Mouse (Mus musculus) midbrain, embryonic 12.5 days (tissue): ENCODE data around the gene Ccdc113. TPM values are rescaled to one million over a fixed set of nuclear protein-coding genes. Genes with fewer than 3 reads are reported as not detected.
"Not testable (repeated sequence)": the region's sequence is repeated elsewhere in the genome, so short reads cannot be mapped to it uniquely, and the experiment has no call there.

ENCODE experiments used
- ATAC-seq: fragments of 200-750 bp; cut with Nextera tagmentation; 2 replicates; pipeline ENCODE4 v1.8.0; 2017; ENCODE audit warnings: low read depth, moderate TSS enrichment, moderate library complexity; ENCODE audit not compliant: low FRiP score
- H3K27ac ChIP-seq: fragments of 300-500 bp; sonication (generic); replicated peaks from 2 replicates; pipeline ENCODE4 v1.5.1; 2016; ENCODE audit warnings: mild to moderate bottlenecking
- H3K27me3 ChIP-seq: fragments of 300-500 bp; sonication (generic); 2 replicates; pipeline ENCODE4 v1.6.1; 2016; ENCODE audit warnings: mild to moderate bottlenecking
- H3K36me3 ChIP-seq: fragments of 300-500 bp; sonication (generic); 2 replicates; pipeline ENCODE4 v1.6.1; 2016
- H3K4me1 ChIP-seq: fragments of 300-500 bp; sonication (generic); 2 replicates; pipeline ENCODE4 v1.6.1; 2016
- H3K4me2 ChIP-seq: fragments of 300-500 bp; sonication (generic); replicated peaks from 2 replicates; pipeline ENCODE4 v1.6.1; 2016; ENCODE audit warnings: mild to moderate bottlenecking, moderate library complexity
- H3K4me3 ChIP-seq: fragments of 300-500 bp; sonication (generic); 2 replicates; pipeline ENCODE4 v1.5.1; 2016; ENCODE audit warnings: mild to moderate bottlenecking
- H3K9ac ChIP-seq: fragments of 300-500 bp; sonication (generic); replicated peaks from 2 replicates; pipeline ENCODE4 v1.6.1; 2016; ENCODE audit warnings: mild to moderate bottlenecking, moderate library complexity
- H3K9me3 ChIP-seq: fragments of 300-500 bp; sonication (generic); 2 replicates; pipeline ENCODE4 v1.6.1; 2016; ENCODE audit warnings: mild to moderate bottlenecking
- WGBS: fragments of 180-500 bp; shearing (Covaris S2); methylation state at CpG from one replicate; pipeline ENCODE4 v1.1.7; 2016; 5-methylcytosine and 5-hydroxymethylcytosine counted together
- polyA plus RNA-seq: library from polyadenylated mRNA; unstranded; fragments of >200 nt; fragmentation: Nextera tagmentation; extraction: Ambion mirVana; gene quantifications from 2 replicates; pipeline ENCODE4 v1.2.1, GENCODE M21; 2016

Gene Ccdc113
- polyA plus RNA-seq, 1 experiment from 2014 or later: 0.18 TPM

GRCm38 (mm10) chr8:95590539-95590938 lies 56.7 kb downstream of the Ccdc113 start:
- H3K27me3 ChIP-seq: 0 out of 2 replicates have a peak, but pooled peaks cover 3% of the 10 kb centered on the region
- no peak overlapping the region for H3K27ac ChIP-seq
- no peaks in the 10 kb centered on the region for H3K4me1 ChIP-seq
- no peaks in the 10 kb centered on the region for H3K36me3 ChIP-seq
- no peaks in the 10 kb centered on the region for H3K9me3 ChIP-seq
- H3K4me2 ChIP-seq: no peak overlapping the region
- no peak overlapping the region for H3K9ac ChIP-seq
- no peak for ATAC-seq
- H3K4me3 ChIP-seq: no peak overlapping the region
- 84% methylated on average over 4 of the region's 4 CpGs for WGBS

- ATAC-seq: no peak
- H3K9ac ChIP-seq: no peak overlapping the region
- WGBS: 87% methylated on average over 12 of the region's 12 CpGs
These were observed 58.4 kb downstream of the Ccdc113 start for GRCm38 (mm10) chr8:95592131-95592780.

GRCm38 (mm10) chr8:95593439-95594393 lies 59.8 kb downstream of the Ccdc113 start:
- no peak for ATAC-seq
- WGBS: 90% methylated on average over 7 of the region's 7 CpGs
- no peaks in the 10 kb centered on the region for H3K36me3 ChIP-seq

More at GRCm38 (mm10) chr8:95592131-95592780, 58.4 kb downstream of the Ccdc113 start:
- Histone ChIP-seq H3K4me3 (no peak overlapping the region), H3K27me3 (0 out of 2 replicates have a peak, but pooled peaks cover 3% of the 10 kb centered on the region), H3K4me2 (no peak overlapping the region), H3K9me3 (no peaks in the 10 kb centered on the region), H3K4me1 (no peaks in the 10 kb centered on the region), H3K27ac (no peak overlapping the region), H3K36me3 (no peaks in the 10 kb centered on the region)

GRCm38 (mm10) chr8:95595131-95595530 lies 61.2 kb downstream of the Ccdc113 start:
- no peaks in the 10 kb centered on the region for H3K27me3 ChIP-seq
- H3K4me3 ChIP-seq: no peak overlapping the region
- no peaks in the 10 kb centered on the region for H3K9me3 ChIP-seq
- H3K27ac ChIP-seq: no peak overlapping the region
- no peaks in the 10 kb centered on the region for H3K36me3 ChIP-seq
- no peak overlapping the region for H3K9ac ChIP-seq
- no peaks in the 10 kb centered on the region for H3K4me1 ChIP-seq
- no peak overlapping the region for H3K4me2 ChIP-seq
- WGBS: 82% methylated on average over 14 of the region's 14 CpGs
- no peak for ATAC-seq

More at GRCm38 (mm10) chr8:95593439-95594393, 59.8 kb downstream of the Ccdc113 start:
- Histone ChIP-seq H3K27me3 (0 out of 2 replicates have a peak, but pooled peaks cover 3% of the 10 kb centered on the region), H3K4me1 (no peaks in the 10 kb centered on the region), H3K4me2 (no peak overlapping the region), H3K9me3 (no peaks in the 10 kb centered on the region), H3K4me3 (no peak overlapping the region), H3K27ac (no peak overlapping the region), H3K9ac (no peak overlapping the region)

- WGBS: 79% methylated on average over 4 of the region's 4 CpGs
- Histone ChIP-seq H3K27ac (no peak overlapping the region), H3K4me3 (no peak overlapping the region), H3K9ac (no peak overlapping the region), H3K36me3 (no peaks in the 10 kb centered on the region), H3K4me2 (no peak overlapping the region), H3K9me3 (no peaks in the 10 kb centered on the region), H3K4me1 (no peaks in the 10 kb centered on the region), H3K27me3 (0 out of 2 replicates have a peak, but pooled peaks cover 3% of the 10 kb centered on the region)
- ATAC-seq: no peak
These were observed 63.0 kb downstream of the Ccdc113 start for GRCm38 (mm10) chr8:95596841-95597241.

GRCm38 (mm10) chr8:95599861-95600260 lies 66.0 kb downstream of the Ccdc113 start:
- H3K4me3 ChIP-seq: no peak overlapping the region
- no peak overlapping the region for H3K9ac ChIP-seq
- H3K36me3 ChIP-seq: no peaks in the 10 kb centered on the region
- H3K4me2 ChIP-seq: no peak overlapping the region
- 6% methylated on average over 11 of the region's 11 CpGs for WGBS
- ATAC-seq: no peak
- H3K27ac ChIP-seq: no peak overlapping the region
- 0 out of 2 replicates have a peak, but pooled peaks cover 3% of the 10 kb centered on the region for H3K27me3 ChIP-seq
- H3K4me1 ChIP-seq: no peaks in the 10 kb centered on the region
- H3K9me3 ChIP-seq: no peaks in the 10 kb centered on the region

- WGBS: 73% methylated on average over 15 of the region's 15 CpGs
- Histone ChIP-seq H3K4me3 (no peak overlapping the region), H3K4me1 (no peaks in the 10 kb centered on the region), H3K36me3 (no peaks in the 10 kb centered on the region), H3K27ac (no peak overlapping the region), H3K4me2 (no peak overlapping the region), H3K9me3 (no peaks in the 10 kb centered on the region), H3K27me3 (0 out of 2 replicates have a peak, but pooled peaks cover 3% of the 10 kb centered on the region), H3K9ac (no peak overlapping the region)
- ATAC-seq: no peak
These were observed 67.4 kb downstream of the Ccdc113 start for GRCm38 (mm10) chr8:95601306-95601705.

GRCm38 (mm10) chr8:95602168-95602567 lies 68.3 kb downstream of the Ccdc113 start:
- H3K9me3 ChIP-seq: no peaks in the 10 kb centered on the region
- H3K9ac ChIP-seq: no peak overlapping the region
- ATAC-seq: no peak
- H3K36me3 ChIP-seq: no peaks in the 10 kb centered on the region
- no peak overlapping the region for H3K4me3 ChIP-seq
- no peak overlapping the region for H3K4me2 ChIP-seq
- H3K27ac ChIP-seq: no peak overlapping the region
- no peaks in the 10 kb centered on the region for H3K4me1 ChIP-seq
- 0 out of 2 replicates have a peak, but pooled peaks cover 3% of the 10 kb centered on the region for H3K27me3 ChIP-seq
- WGBS: 80% methylated on average over 2 of the region's 2 CpGs

GRCm38 (mm10) chr8:95606509-95606908 lies 72.6 kb downstream of the Ccdc113 start:
- 20% methylated on average over 4 of the region's 5 CpGs for WGBS
- not testable (repeated sequence) for H3K27ac ChIP-seq, H3K4me1 ChIP-seq, H3K9ac ChIP-seq, H3K4me2 ChIP-seq, H3K36me3 ChIP-seq, H3K27me3 ChIP-seq, ATAC-seq, H3K9me3 ChIP-seq, H3K4me3 ChIP-seq

- no peak overlapping the region for H3K27ac ChIP-seq
- H3K9ac ChIP-seq: no peak overlapping the region
- H3K27me3 ChIP-seq: peaks cover 4% of the 10 kb centered on the region; the same call in 1 of the 2 replicates
- H3K4me3 ChIP-seq: no peak overlapping the region
- H3K36me3 ChIP-seq: no peaks in the 10 kb centered on the region
- H3K4me2 ChIP-seq: no peak overlapping the region
- H3K4me1 ChIP-seq: peaks cover 4% of the 10 kb centered on the region; the same call in 1 of the 2 replicates
- 62% methylated on average over 9 of the region's 9 CpGs for WGBS
- no peaks in the 10 kb centered on the region for H3K9me3 ChIP-seq
- ATAC-seq: no peak
These were observed 73.3 kb downstream of the Ccdc113 start for GRCm38 (mm10) chr8:95607210-95607609.
